Mouse (Mus musculus) fat pad, adult 2 months (tissue): ENCODE measurements around the gene Mpig6b.

Experiments used
- DNase-seq: peaks from one replicate; pipeline ENCODE4 v3.0.0-alpha.2; 2011; ENCODE audit warnings: low read depth, low spot score; ENCODE audit errors: extremely low read depth

Gene Mpig6b

DNA sequence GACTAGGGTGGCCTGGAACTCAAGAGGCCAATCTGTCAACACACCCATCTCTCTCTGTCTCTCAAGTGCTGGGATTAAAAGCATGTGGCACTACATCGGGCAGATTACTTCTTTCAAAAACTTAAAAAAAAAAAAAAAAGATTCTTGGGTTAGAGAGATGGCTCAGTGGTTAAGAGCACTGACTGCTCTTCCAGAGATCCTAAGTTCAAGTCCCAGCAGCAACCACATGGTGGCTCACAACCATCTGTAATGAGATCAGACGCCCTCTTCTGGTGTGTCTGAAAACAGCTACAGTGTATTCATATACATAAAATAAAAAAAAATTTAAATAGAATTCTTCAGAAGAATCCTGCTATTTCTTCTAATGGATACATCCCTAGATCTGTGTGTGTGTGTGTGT lies 22.2 kb upstream of the Mpig6b start:
- DNase-seq, result no peak

DNA sequence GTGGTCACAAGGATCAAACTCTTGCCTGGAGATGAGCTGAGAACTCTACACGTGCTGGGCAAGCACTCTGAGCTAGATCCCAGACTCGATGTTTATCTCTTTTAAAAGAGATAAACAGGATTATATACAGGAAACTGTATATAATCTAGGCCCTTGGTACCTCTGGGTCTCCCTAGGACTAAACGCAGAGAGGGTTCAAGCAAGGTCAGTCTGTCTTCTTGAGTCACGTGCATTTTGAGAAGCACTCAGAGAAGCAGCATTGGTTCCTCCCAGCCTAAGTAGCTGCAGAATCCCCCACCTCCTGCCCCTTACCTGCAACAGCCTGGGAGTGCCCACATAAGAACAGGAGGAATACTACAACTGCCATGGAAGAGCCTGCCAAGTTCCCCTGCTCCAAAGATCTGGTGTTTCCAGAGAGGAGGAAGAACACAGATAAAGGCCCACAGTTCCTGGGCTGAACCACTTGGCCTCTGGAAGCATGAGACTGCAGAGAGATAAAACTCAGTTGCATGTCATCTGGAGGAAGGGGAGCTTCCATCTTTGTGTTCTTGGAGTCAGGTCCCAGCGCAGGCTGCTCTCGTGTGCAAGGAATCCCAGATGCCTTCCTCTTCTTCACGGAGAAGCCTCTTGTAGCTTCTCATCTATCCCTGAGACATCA lies 19.4 kb upstream of the Mpig6b start, which contains the start of gene Ly6g6f:
TSS of gene Ly6g6f (minus strand) at position 403 of the 658 bp plus-strand sequence.
- DNase-seq, result no peak

DNA sequence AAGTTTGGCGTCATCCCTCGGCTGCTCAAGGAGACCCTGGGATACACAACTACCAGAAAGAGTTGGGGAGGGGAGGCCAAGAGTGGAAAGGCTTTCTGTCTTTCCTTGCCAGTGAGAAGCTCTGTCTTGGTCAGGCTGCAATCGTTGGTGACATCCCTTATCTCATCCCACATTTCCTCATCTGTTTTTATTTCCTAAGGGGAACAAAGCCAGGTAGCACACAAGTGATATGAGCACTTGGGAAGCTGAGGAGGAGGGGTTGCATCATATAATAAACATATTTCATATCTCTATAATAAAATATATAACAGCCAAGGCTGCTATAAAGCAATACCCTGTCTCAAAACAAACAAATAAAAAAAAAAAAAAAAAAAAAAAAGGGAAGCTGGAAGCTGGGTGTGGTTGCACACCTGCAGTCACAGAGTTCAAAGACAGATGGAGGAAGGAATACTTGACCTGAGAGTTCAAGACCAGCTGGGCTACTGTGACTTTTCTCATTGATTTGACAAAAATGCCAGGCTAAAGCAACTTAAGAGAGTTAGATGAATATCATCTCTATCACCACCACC lies 18.0 kb upstream of the Mpig6b start:
- DNase-seq, result no peak

DNA sequence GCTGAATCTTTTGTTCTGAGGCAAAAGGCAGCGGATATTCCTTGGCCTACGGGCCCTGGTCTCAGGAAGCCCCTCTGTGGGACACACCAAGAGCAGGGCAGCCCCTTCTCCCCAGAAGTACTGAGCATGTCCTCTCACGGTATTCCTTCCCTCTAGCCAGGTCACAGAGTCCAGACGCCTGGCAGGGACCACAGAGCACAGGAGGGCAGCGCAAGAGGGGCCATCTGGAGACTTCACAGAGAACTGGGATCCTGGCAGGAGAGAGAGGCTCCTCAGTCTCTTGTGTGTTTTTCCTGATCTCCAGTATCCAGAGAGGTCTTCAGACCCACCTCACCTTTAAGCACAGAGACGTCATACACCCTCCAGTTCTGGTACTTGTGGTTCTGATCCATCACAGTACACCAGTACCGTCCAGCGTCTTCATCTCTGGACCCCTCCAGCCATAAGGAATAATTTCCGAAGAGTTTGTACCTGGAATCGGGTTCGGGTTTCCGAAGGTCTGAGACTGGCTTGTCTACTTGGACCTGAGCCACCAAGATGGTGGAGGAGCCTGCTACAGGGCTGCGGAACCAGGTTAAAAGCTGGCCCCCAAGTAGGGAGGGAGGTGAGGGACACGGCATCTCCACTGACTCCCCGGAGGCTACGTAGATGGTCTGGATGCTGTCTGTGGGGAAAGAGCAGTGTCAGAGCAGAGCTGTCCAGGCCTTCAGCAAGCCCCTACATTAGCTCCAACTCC lies 17.0 kb upstream of the Mpig6b start:
- DNase-seq, result no peak

DNA sequence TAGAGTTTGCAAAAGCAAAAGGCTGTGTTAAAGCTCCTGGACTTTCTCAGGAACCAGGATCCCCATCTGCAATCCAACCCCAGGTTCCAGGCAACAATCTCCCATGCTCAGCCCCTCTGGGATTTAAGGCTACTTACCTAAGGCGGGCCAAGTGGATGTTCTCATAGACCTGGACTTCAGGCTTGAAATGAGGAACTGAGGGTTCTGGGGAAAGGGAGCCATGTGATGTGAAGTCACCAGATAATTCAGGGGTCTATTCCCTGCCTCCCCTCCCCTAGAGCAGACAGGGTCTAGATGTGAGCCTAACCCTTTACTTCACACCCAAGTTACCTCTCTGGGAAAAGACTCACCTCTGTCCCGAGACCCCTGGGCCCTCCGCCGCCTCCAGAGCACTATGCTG lies 14.7 kb upstream of the Mpig6b start:
- no peak for DNase-seq

DNA sequence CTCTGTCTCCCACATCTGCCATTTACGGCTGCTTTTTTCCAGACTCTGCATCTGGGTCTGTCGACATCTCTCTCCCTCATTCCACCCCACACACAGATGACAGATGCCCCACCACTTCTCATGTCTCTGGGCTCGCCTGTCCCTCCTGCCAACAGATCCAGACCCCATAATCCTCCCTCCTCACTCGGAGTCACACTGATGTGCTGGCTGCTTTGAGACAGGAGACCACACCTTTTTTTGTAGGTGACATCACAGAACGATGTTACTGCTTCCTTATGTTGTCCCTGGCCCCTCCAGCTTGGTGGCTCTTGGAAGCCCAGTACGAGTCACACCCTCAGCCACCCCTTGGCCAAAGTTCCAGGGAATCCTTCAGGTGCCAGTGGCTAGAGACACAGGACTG lies 14.3 kb upstream of the Mpig6b start:
- no peak for DNase-seq

DNA sequence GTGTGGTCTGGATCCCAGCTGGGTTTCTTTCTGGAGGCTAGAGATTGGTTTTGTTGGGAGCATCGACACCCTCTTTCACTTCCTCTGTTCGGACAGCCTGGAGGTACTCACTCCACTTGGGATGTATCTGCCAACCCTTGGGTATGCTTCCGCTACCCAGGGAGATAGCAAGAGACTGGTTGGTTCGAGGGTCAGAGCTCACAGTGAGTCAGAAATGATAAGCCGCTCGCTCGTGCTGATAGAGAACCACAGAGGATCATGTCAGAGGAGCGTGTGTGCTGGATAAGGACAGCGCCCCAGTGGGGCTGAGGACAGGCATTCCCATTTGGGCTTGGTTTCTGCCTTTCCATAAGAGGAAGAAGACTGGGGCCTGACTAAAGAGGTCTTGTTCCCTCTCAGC lies 13.8 kb upstream of the Mpig6b start:
- no peak for DNase-seq

DNA sequence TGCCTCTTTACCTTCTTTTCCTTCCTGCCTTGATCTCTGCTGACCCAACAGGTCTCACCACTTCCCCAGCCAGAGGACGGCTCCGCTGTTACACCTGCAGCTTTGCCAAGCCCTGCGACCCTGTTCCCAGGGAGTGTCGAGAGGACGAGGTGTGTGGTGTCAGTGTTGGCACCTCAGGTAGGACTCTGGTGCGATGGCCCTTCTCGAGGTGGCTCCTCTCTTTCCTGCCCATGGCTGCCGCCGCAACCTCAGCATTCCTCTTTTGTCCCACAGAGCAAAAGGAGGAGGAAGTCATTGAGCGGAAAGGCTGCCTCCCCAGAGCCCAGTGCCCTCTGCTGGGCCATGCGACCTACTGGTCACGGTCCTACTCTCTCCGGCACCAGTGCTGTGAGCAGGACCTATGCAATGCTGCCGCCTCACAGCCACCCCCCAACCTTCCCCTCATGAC lies 11.8 kb upstream of the Mpig6b start, which contains the start of gene Ly6g6d:
TSS of gene Ly6g6d (minus strand) at position 280 of the 448 bp plus-strand sequence.
- no peak for DNase-seq

DNA sequence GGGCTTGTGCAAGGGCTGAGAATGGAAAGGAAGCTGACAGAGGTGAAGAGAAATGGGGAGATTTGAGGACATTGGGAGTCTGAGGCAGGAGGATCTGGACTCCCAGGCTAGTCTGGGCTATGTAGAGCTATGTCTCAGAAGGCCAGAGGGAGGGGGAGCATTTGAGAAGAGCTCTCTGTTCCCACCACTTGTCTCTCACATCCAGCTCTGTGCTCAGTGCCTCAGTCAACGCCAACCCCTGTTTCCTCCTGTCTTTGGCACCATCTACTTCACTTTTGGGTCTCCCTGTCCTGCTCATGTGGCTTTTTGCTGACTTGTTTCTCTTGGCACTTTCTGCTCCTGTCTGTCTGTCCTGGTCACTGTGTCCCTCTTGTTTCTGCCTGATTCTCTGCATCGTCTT lies 11.3 kb upstream of the Mpig6b start:
- no peak for DNase-seq

DNA sequence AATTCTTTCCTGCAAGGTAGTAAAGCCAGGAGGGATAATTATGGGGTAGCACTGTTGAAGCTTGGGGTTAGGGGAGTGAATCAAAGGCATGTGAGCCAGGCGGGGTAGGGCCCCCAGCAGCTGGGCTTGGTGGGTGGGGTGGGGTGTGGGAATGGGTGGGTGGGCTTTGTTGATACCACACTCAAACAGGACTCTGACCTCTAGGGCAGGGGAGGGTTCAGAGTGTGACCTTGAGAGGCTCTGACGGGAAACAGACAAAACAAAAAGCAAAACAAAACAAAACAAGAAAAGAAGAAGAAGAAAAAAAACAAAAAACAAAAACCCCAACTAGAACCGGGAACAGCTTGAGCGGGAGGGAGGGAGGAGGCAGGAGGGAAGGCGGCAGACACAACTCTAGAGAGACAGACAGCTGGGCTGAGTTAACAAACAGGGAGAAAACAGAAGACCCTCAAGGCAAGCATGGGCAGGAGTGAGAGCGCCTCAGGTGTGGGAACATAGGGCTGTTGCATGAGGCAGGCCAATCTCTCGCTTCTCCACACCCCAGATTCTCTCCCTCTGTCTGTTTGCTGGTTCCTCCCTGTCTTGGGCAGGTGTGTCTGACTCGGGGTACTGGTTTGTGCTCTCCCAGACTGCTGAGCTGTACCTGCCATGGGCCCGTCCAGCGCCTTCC lies 10.7 kb upstream of the Mpig6b start, which contains the start of gene Ly6g6e:
TSS of gene Ly6g6e (plus strand) at position 396 of the 670 bp plus-strand sequence.
- no peak for DNase-seq

DNA sequence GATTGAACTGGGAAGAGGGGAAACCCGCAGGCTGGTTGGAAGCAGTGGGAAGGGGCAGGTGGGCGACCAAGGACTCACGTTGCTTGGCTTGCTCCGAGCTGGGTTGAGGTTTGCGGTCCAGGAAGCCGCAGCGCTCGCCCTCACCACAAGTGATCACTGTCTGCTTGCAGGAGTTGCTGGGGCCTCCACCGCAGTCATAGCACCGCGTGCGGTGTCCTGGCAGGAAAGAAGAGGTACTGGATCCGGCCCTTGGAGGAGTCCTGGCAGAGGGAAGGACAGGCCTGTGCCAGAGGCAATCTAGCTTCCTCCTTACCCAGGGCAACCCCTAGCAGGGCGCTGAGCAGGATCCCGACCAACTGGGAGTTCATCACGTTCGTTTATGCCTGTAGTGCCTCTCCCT lies 8.1 kb upstream of the Mpig6b start:
- no peak for DNase-seq

DNA sequence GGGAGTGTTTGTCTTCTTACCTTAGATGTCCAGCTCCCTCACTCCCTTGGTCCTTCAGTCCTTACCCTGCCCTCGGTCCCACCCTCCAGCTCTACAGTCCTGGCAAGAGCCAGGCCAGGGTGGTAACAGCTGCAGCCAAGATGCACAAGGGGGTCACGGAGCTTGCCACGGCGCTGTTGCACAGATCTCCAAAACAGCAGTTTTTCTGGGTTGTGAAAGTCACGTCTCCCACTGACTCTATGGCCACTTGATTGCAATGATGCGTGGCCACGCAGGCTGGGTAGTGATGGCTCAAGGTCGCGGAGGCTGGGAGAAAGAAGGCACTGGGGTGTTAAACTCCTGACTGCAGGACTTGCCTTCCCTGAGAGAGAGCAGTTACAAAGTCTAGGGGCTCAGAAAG lies 5.5 kb upstream of the Mpig6b start:
- DNase-seq, result no peak

DNA sequence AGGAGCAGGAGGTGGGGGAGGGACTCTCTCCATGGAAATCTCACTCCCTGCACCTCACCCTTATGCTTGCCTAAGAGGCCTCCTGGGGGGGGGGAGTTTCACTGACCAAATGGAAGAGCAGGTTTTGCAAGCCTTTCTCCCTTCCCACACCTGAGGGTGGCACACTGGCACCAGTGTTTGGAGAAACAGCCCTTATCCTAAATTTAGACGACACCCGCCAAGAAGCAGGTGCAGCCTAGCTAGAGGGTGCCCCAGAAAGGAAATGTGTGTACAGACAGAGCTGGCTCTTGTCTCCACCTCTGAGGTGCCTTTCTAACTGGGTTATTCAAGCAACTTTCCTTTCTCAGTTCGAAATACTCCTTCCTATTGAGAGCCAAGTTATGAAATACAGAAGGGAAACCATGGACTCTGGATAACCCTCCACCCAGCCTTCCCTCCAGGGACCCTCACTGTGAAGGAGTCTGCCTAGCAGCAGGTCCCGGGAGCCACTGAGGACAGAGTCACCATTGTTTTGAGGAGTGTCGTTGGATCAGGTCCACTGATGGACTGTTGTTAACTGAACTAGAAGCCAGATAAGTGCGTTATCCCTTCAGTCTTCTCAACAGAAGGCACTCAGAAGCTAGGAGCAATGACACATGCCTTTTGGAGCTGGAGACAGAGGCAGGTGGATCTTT lies 4.7 kb upstream of the Mpig6b start:
- DNase-seq, result peak; percentile 72

DNA sequence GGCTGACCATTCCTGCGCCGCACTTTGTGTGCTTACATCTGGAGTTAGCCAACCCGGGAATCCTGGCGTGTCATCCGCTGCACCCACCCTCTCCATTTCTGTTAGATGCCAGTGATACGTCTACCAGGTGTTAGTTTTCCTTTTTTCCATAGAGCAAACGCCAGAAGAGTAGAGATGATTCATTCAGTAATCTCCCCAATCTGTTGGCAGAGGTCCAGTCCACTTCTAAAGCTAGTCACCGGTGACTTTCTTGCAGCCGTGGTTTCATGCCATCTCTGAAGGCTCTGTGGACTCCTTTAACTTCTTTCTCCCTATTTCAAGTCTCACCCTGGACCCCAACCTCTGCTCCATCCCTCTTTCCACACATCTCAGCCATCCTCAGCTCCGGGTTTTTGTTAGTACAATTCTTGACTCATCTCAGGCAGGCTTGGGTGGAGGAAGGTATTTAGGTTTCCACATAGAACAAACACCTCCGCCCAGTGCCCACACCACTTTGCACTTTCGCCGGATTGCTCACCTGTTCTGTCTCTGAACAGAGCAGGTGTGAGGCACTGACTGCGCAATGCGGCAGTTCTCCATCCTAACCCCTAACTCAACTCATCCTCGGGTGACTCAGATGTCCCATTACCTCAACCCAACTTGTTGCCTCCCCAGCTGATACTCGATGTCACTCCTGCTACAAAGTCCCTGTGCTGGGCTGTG lies 2.4 kb upstream of the Mpig6b start:
- peak; percentile 64 for DNase-seq

DNA sequence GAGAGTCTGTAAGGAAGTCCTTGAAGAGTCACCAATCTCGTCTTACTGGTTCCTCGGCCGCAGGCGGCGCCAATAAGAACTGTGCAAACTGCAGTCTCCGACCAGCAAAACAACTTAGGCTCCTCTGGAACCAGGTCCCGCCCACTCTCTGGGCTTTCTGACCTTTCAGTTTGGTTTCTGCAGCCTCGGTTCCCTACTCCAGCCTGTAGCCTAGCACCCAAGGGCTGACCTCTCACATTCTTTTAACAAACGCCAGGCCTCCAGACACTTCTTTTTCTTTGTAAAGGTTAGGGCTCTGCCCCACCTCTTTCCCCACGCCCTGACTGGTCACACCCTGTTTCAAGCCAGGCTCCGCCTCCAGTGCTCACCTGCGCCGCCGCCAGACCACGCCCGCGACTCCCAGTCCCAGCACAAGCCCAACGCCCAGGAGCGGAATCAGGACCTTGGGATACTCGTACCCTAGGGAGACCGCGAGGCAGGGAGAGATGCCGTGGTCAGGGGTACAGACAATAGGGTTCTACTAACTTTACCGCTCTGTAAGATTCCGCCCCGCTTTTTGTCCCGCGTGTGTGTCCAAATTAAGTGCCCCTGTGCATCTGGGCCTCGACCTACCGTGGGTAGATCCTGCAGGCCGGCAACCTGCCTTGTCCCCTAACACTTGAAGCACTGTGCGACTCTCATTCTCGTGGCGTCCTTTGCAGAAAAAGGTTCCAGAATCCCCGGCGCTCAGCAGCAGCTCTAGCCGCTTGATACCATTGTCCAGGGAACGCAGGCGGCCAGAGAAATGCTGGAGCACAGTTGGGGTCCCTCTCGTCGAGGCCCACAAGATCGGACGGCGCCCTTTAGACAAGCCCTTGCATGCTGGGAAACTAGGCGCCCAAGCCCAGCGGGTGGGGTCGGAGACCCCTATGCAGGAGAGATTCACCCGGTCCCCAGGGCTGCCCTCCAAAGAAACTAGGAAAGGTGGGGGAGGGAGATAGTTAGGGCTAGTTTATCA lies 735 bp downstream of the Mpig6b start, which contains the start of gene Ly6g6c:
TSS of gene Ly6g6c (plus strand) at position 438 of the 997 bp plus-strand sequence.
- peak; percentile 91 for DNase-seq

DNA sequence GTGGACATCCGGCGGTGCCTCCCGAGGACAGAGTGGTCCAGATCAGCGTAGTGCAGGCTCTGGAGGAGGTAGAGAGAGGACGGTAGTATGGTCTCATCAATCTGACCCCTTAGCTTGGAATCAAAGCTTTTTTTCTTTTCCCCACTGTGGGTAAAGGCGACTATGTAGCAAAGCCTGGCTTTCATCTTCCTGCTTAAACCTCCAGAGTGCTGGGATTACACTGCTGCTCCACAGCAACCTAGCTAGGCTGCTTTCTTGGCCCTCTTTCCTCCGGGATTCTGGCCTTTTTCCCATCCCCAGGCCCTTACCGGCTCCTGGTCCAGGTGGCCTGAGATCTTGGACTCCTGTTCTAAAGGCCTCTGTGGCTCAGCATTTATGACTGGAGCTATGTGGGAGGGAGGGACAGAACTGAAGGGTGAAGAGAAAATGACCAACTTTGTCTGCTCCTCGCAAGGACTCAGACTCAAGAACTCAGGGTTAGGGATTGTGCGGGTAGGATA lies 1.6 kb downstream of the Mpig6b start:
- DNase-seq, result no peak

DNA sequence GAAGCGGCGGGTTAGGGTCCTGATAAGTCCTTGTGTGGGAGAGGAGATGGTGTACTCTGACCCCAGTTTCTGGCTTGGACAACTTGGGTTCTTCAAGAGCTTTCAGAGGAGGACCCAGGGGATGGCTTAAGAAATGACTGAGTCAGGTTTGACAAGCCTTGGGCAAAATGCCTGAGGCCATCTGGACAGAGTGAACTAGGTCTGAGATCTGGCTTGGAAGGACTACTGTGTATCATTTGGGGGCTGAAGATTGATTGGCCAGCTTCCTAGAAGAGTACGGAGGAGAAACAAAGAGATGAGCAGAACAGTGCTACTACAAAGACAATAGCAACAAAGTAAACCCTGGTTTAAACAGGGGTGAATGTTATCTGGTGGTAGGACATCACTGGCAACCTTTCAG lies 2.5 kb downstream of the Mpig6b start:
- DNase-seq, result no peak

DNA sequence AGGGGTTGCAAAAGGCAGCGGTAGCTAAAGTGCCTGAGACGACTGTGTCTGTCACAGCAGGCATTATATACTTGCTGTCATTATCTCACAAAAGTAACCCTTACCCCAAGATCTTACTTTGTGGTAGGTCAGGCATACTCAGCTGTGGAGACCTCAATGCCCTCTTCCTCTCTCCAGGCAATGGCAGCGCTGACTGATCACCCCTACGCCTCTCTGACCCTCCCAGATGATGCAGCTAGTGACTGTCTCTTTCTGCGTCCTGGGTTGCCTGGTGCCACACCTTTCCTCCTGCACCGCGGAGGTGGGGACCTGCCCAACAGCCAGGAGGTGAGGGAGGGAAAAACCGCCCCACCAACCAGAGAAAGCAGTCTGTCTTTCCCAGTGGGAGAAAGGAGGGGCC lies 4.7 kb downstream of the Mpig6b start:
- no peak for DNase-seq
